Mouse (Mus musculus) limb, embryonic 14.5 days (tissue): ENCODE data around the gene Svs4. TPM values are rescaled to one million over a fixed set of nuclear protein-coding genes. Genes with fewer than 3 reads are reported as not detected.
"Not testable (repeated sequence)": the region's sequence is repeated elsewhere in the genome, so short reads cannot be mapped to it uniquely, and the experiment has no call there.

Experiments
- ATAC-seq: fragments of 200-750 bp; cut with Nextera tagmentation; 2 replicates; pipeline ENCODE4 v1.8.0; 2017; ENCODE audit warnings: low read depth, moderate number of reproducible peaks, moderate TSS enrichment; ENCODE audit not compliant: low FRiP score
- DNase-seq: peaks from one replicate; pipeline ENCODE4 v3.0.0-alpha.2; 2015; ENCODE audit warnings: low spot score
- H3K27ac ChIP-seq: fragments of 300-500 bp; sonication (generic); replicated peaks from 2 replicates; pipeline ENCODE4 v1.5.1; 2014; ENCODE audit warnings: low read depth, mild to moderate bottlenecking, low read length, moderate library complexity, mixed read lengths
- H3K27me3 ChIP-seq: fragments of 300-500 bp; sonication (generic); 2 replicates; pipeline ENCODE4 v1.6.1; 2014; ENCODE audit warnings: low read length, mixed read lengths; ENCODE audit not compliant: control insufficient read depth, insufficient read depth
- H3K36me3 ChIP-seq: fragments of 300-500 bp; sonication (generic); 2 replicates; pipeline ENCODE4 v1.6.1; 2014; ENCODE audit warnings: mild to moderate bottlenecking, low read length, moderate library complexity, mixed read lengths; ENCODE audit not compliant: control insufficient read depth, insufficient read depth
- H3K4me1 ChIP-seq: fragments of 300-500 bp; sonication (generic); 2 replicates; pipeline ENCODE4 v1.6.1; 2014; ENCODE audit warnings: antibody characterized with exemption, low read length, mixed read lengths; ENCODE audit not compliant: control insufficient read depth, insufficient read depth
- H3K4me2 ChIP-seq: fragments of 300-500 bp; sonication (generic); replicated peaks from 2 replicates; pipeline ENCODE4 v1.6.1; 2014; ENCODE audit warnings: low read depth, mild to moderate bottlenecking, low read length, moderate library complexity; ENCODE audit not compliant: severe bottlenecking
- H3K4me3 ChIP-seq: fragments of 300-500 bp; sonication (generic); replicated peaks from 2 replicates; pipeline ENCODE4 v1.5.1; 2014; ENCODE audit warnings: low read length
- H3K9ac ChIP-seq: fragments of 300-500 bp; sonication (generic); 2 replicates; pipeline ENCODE4 v1.6.1; 2014; ENCODE audit warnings: mild to moderate bottlenecking, low read depth, low read length, moderate library complexity; ENCODE audit not compliant: severe bottlenecking
- H3K9me3 ChIP-seq: fragments of 300-500 bp; sonication (generic); 2 replicates; pipeline ENCODE4 v1.6.1; 2016; ENCODE audit warnings: low read length; ENCODE audit not compliant: control insufficient read depth
- POLR2A ChIP-seq: fragments of 200-500 bp; IDR thresholded peaks from 2 replicates; pipeline ENCODE4 v1.8.0; 2012; ENCODE audit warnings: inconsistent platforms, mild to moderate bottlenecking, moderate library complexity, borderline replicate concordance; ENCODE audit not compliant: insufficient read depth, insufficient read length; ENCODE audit errors: extremely low read depth
- WGBS: fragments of 180-500 bp; shearing (Covaris S2); extraction: QIAGEN DNeasy Blood & Tissue Kit; methylation state at CpG from one replicate; pipeline ENCODE4 v1.1.7; 2014; 5-methylcytosine and 5-hydroxymethylcytosine counted together
- polyA plus RNA-seq, 2 experiments: library from polyadenylated mRNA; depleted of rRNA in 1 of 2; stranded (reverse) in 1 of 2; unstranded in 1 of 2; fragments of >200 nt; fragmentation: Nextera tagmentation in 1 of 2; extraction: Ambion mirVana in 1 of 2; gene quantifications; 2 replicates each; pipeline versions ENCODE4 v1.2.1 to v1.2.3; 2012 to 2014

The Svs4 gene
- polyA plus RNA-seq (2012; rRNA removed) = not detected in 2 replicates
- polyA plus RNA-seq (2014; fragmentation: Nextera tagmentation; extraction: Ambion mirVana) = not detected in 2 replicates

- H3K27me3 ChIP-seq = no peaks in the 10 kb centered on the region
- H3K4me3 ChIP-seq = no peak within 1 kb of the TSS
- no peak for DNase-seq
- no peaks in the 10 kb centered on the region for H3K4me1 ChIP-seq
- H3K9ac ChIP-seq = no peak within 1 kb of the TSS
- whole genome bisulfite sequencing = 91% methylated on average over 4 of the region's 4 CpGs
- H3K9me3 ChIP-seq = no peaks in the 10 kb centered on the region
- TF ChIP-seq POLR2A = no peak
- ATAC-seq = no peak
- no peaks in the 10 kb centered on the region for H3K36me3 ChIP-seq
- H3K4me2 ChIP-seq = no peak within 1 kb of the TSS
- H3K27ac ChIP-seq = no peak within 1 kb of the TSS
Measured at GRCm38 (mm10) chr2:164278359-164278758, at the start of gene Svs4. TSS of gene Svs4 (minus strand) at chr2:164278459.

- Histone ChIP-seq H3K36me3 (no peaks in the 10 kb centered on the region), H3K27me3 (no peaks in the 10 kb centered on the region), H3K4me3 (no peak overlapping the region), H3K9me3 (no peaks in the 10 kb centered on the region), H3K9ac (no peak overlapping the region), H3K4me2 (no peak overlapping the region), H3K27ac (no peak overlapping the region), H3K4me1 (no peaks in the 10 kb centered on the region)
- no peak for TF ChIP-seq POLR2A
- no peak for DNase-seq
- ATAC-seq = no peak
- 83% methylated on average over 6 of the region's 6 CpGs for WGBS
Measured at GRCm38 (mm10) chr2:164320983-164321382, 42.7 kb upstream of the Svs4 start.

- H3K9ac ChIP-seq, H3K9me3 ChIP-seq, DNase-seq, ATAC-seq, H3K4me1 ChIP-seq, H3K4me3 ChIP-seq, H3K36me3 ChIP-seq, H3K27ac ChIP-seq, H3K4me2 ChIP-seq, H3K27me3 ChIP-seq: not testable (repeated sequence)
- 92% methylated on average over 1 of the region's 1 CpGs for WGBS
Measured at GRCm38 (mm10) chr2:164316451-164316850, 38.2 kb upstream of the Svs4 start, which contains the start of gene Svs6. TSS of gene Svs6 (plus strand) at chr2:164316751.

- ATAC-seq, H3K4me2 ChIP-seq, H3K9me3 ChIP-seq: not testable (repeated sequence)
Measured at GRCm38 (mm10) chr2:164315460-164315859, 37.2 kb upstream of the Svs4 start.

GRCm38 (mm10) chr2:164312599-164312998 lies 34.3 kb upstream of the Svs4 start:
- Histone ChIP-seq H3K9me3 (no peaks in the 10 kb centered on the region), H3K4me2 (no peak overlapping the region), H3K36me3 (no peaks in the 10 kb centered on the region), H3K9ac (no peak overlapping the region), H3K27ac (no peak overlapping the region), H3K4me3 (no peak overlapping the region), H3K27me3 (no peaks in the 10 kb centered on the region), H3K4me1 (no peaks in the 10 kb centered on the region)
- DNase-seq = no peak
- TF ChIP-seq POLR2A = no peak
- 77% methylated on average over 5 of the region's 5 CpGs for WGBS
- no peak for ATAC-seq

More at GRCm38 (mm10) chr2:164315460-164315859, 37.2 kb upstream of the Svs4 start:
- H3K4me3 ChIP-seq, H3K36me3 ChIP-seq, DNase-seq, H3K27me3 ChIP-seq, H3K4me1 ChIP-seq, H3K9ac ChIP-seq, H3K27ac ChIP-seq: not testable (repeated sequence)

- H3K4me2 ChIP-seq, H3K36me3 ChIP-seq, H3K9me3 ChIP-seq, H3K4me3 ChIP-seq, H3K27ac ChIP-seq, H3K27me3 ChIP-seq, H3K4me1 ChIP-seq, H3K9ac ChIP-seq, ATAC-seq, DNase-seq: not testable (repeated sequence)
- 74% methylated on average over 1 of the region's 1 CpGs for WGBS
Measured at GRCm38 (mm10) chr2:164288968-164289367, 10.7 kb upstream of the Svs4 start, which contains the start of gene Svs3a. TSS of gene Svs3a (plus strand) at chr2:164289268.

GRCm38 (mm10) chr2:164256540-164256939 lies 21.7 kb downstream of the Svs4 start, which contains the start of gene Svs3b:
TSS of gene Svs3b (minus strand) at chr2:164256640.
- WGBS = 90% methylated on average over 1 of the region's 1 CpGs
- not testable (repeated sequence) for ATAC-seq, DNase-seq, H3K9me3 ChIP-seq, H3K27ac ChIP-seq, H3K4me3 ChIP-seq, H3K9ac ChIP-seq, H3K4me1 ChIP-seq, H3K4me2 ChIP-seq, H3K36me3 ChIP-seq, H3K27me3 ChIP-seq
